Mouse (Mus musculus): ENCODE measurements around the gene Ntrk3. TPM values are rescaled to one million over a fixed set of nuclear protein-coding genes. Genes with fewer than 3 reads are reported as not detected.

Gene Ntrk3
- polyA plus RNA-seq, 1 experiment from 2014 or later = 27.0 TPM

- ATAC-seq (ENCODE audit: low FRiP score, low TSS enrichment) (no peak), DNase-seq (no peak)
- Histone ChIP-seq H3K4me3 (replicated peaks; ENCODE audit: low read depth, low read length) (no peak overlapping the region), H3K36me3 (ENCODE audit: control insufficient read depth, insufficient read depth, low read length) (no peaks in the 10 kb centered on the region), H3K4me1 (ENCODE audit: control insufficient read depth, insufficient read depth, low read length) (no peaks in the 10 kb centered on the region), H3K4me2 (ENCODE audit: low read length) (no peak overlapping the region), H3K9ac (replicated peaks; ENCODE audit: low read length) (no peak overlapping the region), H3K9me3 (ENCODE audit: control insufficient read depth, low read length) (no peaks in the 10 kb centered on the region), H3K27ac (replicated peaks; ENCODE audit: low read depth, low read length) (no peak overlapping the region), H3K27me3 (ENCODE audit: control insufficient read depth, insufficient read depth, low read length) (no peaks in the 10 kb centered on the region)
- 96% methylated on average over 4 of the region's 4 CpGs for WGBS
Measured at GRCm38 (mm10) chr7:78400219-78400618, 337.6 kb downstream of the Ntrk3 start.

GRCm38 (mm10) chr7:78398377-78398776, 339.4 kb downstream of the Ntrk3 start:
- no peaks in the 10 kb centered on the region for H3K4me1 ChIP-seq (ENCODE audit: control insufficient read depth, insufficient read depth, low read length)
- H3K27me3 ChIP-seq (ENCODE audit: control insufficient read depth, insufficient read depth, low read length) = no peaks in the 10 kb centered on the region
- no peak overlapping the region for H3K9ac ChIP-seq (replicated peaks; ENCODE audit: low read length)
- no peaks in the 10 kb centered on the region for H3K36me3 ChIP-seq (ENCODE audit: control insufficient read depth, insufficient read depth, low read length)
- DNase-seq (no peak), ATAC-seq (ENCODE audit: low FRiP score, low TSS enrichment) (no peak)
- H3K27ac ChIP-seq (replicated peaks; ENCODE audit: low read depth, low read length) = no peak overlapping the region
- no peaks in the 10 kb centered on the region for H3K9me3 ChIP-seq (ENCODE audit: control insufficient read depth, low read length)
- H3K4me2 ChIP-seq (ENCODE audit: low read length) = no peak overlapping the region
- H3K4me3 ChIP-seq (replicated peaks; ENCODE audit: low read depth, low read length) = no peak overlapping the region

- H3K4me1 ChIP-seq (ENCODE audit: control insufficient read depth, insufficient read depth, low read length) = no peaks in the 10 kb centered on the region
- H3K9ac ChIP-seq (replicated peaks; ENCODE audit: low read length) = no peak overlapping the region
- DNase-seq (no peak), ATAC-seq (ENCODE audit: low FRiP score, low TSS enrichment) (no peak)
- WGBS = 92% methylated on average over 4 of the region's 4 CpGs
- H3K36me3 ChIP-seq (ENCODE audit: control insufficient read depth, insufficient read depth, low read length) = no peaks in the 10 kb centered on the region
- H3K27me3 ChIP-seq (ENCODE audit: control insufficient read depth, insufficient read depth, low read length) = no peaks in the 10 kb centered on the region
- no peak overlapping the region for H3K4me3 ChIP-seq (replicated peaks; ENCODE audit: low read depth, low read length)
- H3K27ac ChIP-seq (replicated peaks; ENCODE audit: low read depth, low read length) = no peak overlapping the region
- no peaks in the 10 kb centered on the region for H3K9me3 ChIP-seq (ENCODE audit: control insufficient read depth, low read length)
- H3K4me2 ChIP-seq (ENCODE audit: low read length) = no peak overlapping the region
Measured at GRCm38 (mm10) chr7:78397215-78397614, 340.6 kb downstream of the Ntrk3 start.

GRCm38 (mm10) chr7:78390019-78390418, 347.8 kb downstream of the Ntrk3 start:
- 91% methylated on average over 3 of the region's 3 CpGs for WGBS
- no peaks in the 10 kb centered on the region for H3K9me3 ChIP-seq (ENCODE audit: control insufficient read depth, low read length)

GRCm38 (mm10) chr7:78388101-78388500, 349.7 kb downstream of the Ntrk3 start:
- peak; percentile 67 for DNase-seq
- ATAC-seq (ENCODE audit: low FRiP score, low TSS enrichment) = no peak
- Histone ChIP-seq H3K27ac (replicated peaks; ENCODE audit: low read depth, low read length) (no peak overlapping the region), H3K4me3 (replicated peaks; ENCODE audit: low read depth, low read length) (no peak overlapping the region), H3K9me3 (ENCODE audit: control insufficient read depth, low read length) (no peaks in the 10 kb centered on the region), H3K4me2 (ENCODE audit: low read length) (no peak overlapping the region), H3K4me1 (ENCODE audit: control insufficient read depth, insufficient read depth, low read length) (no peaks in the 10 kb centered on the region), H3K36me3 (ENCODE audit: control insufficient read depth, insufficient read depth, low read length) (no peaks in the 10 kb centered on the region), H3K27me3 (ENCODE audit: control insufficient read depth, insufficient read depth, low read length) (no peaks in the 10 kb centered on the region), H3K9ac (replicated peaks; ENCODE audit: low read length) (no peak overlapping the region)
- WGBS = 64% methylated on average over 5 of the region's 5 CpGs

More at GRCm38 (mm10) chr7:78390019-78390418, 347.8 kb downstream of the Ntrk3 start:
- Histone ChIP-seq H3K4me1 (ENCODE audit: control insufficient read depth, insufficient read depth, low read length) (no peaks in the 10 kb centered on the region), H3K27me3 (ENCODE audit: control insufficient read depth, insufficient read depth, low read length) (no peaks in the 10 kb centered on the region), H3K4me3 (replicated peaks; ENCODE audit: low read depth, low read length) (no peak overlapping the region), H3K36me3 (ENCODE audit: control insufficient read depth, insufficient read depth, low read length) (no peaks in the 10 kb centered on the region), H3K27ac (replicated peaks; ENCODE audit: low read depth, low read length) (no peak overlapping the region), H3K9ac (replicated peaks; ENCODE audit: low read length) (no peak overlapping the region), H3K4me2 (ENCODE audit: low read length) (no peak overlapping the region)
- no peak for DNase-seq
- ATAC-seq (ENCODE audit: low FRiP score, low TSS enrichment) = no peak

- WGBS = 69% methylated on average over 1 of the region's 1 CpGs
- H3K27ac ChIP-seq (replicated peaks; ENCODE audit: low read depth, low read length) = no peak overlapping the region
- DNase-seq = no peak
Measured at GRCm38 (mm10) chr7:78385971-78386370, 351.8 kb downstream of the Ntrk3 start.

GRCm38 (mm10) chr7:78384111-78384510, 353.7 kb downstream of the Ntrk3 start:
- no peak overlapping the region for H3K27ac ChIP-seq (replicated peaks; ENCODE audit: low read depth, low read length)

More at GRCm38 (mm10) chr7:78385971-78386370, 351.8 kb downstream of the Ntrk3 start:
- Histone ChIP-seq H3K4me2 (ENCODE audit: low read length) (no peak overlapping the region), H3K27me3 (ENCODE audit: control insufficient read depth, insufficient read depth, low read length) (no peaks in the 10 kb centered on the region), H3K4me1 (ENCODE audit: control insufficient read depth, insufficient read depth, low read length) (no peaks in the 10 kb centered on the region), H3K36me3 (ENCODE audit: control insufficient read depth, insufficient read depth, low read length) (no peaks in the 10 kb centered on the region), H3K9ac (replicated peaks; ENCODE audit: low read length) (no peak overlapping the region), H3K4me3 (replicated peaks; ENCODE audit: low read depth, low read length) (no peak overlapping the region), H3K9me3 (ENCODE audit: control insufficient read depth, low read length) (no peaks in the 10 kb centered on the region)
- no peak for ATAC-seq (ENCODE audit: low FRiP score, low TSS enrichment)

GRCm38 (mm10) chr7:78382126-78382525, 355.7 kb downstream of the Ntrk3 start:
- Histone ChIP-seq H3K4me3 (replicated peaks; ENCODE audit: low read depth, low read length) (no peak overlapping the region), H3K4me1 (ENCODE audit: control insufficient read depth, insufficient read depth, low read length) (no peaks in the 10 kb centered on the region), H3K27ac (replicated peaks; ENCODE audit: low read depth, low read length) (no peak overlapping the region), H3K9me3 (ENCODE audit: control insufficient read depth, low read length) (no peaks in the 10 kb centered on the region), H3K27me3 (ENCODE audit: control insufficient read depth, insufficient read depth, low read length) (no peaks in the 10 kb centered on the region), H3K36me3 (ENCODE audit: control insufficient read depth, insufficient read depth, low read length) (no peaks in the 10 kb centered on the region), H3K4me2 (ENCODE audit: low read length) (no peak overlapping the region), H3K9ac (replicated peaks; ENCODE audit: low read length) (no peak overlapping the region)
- ATAC-seq (ENCODE audit: low FRiP score, low TSS enrichment) (no peak), DNase-seq (no peak)
- WGBS = 28% methylated on average over 1 of the region's 1 CpGs

More at GRCm38 (mm10) chr7:78384111-78384510, 353.7 kb downstream of the Ntrk3 start:
- no peak overlapping the region for H3K4me2 ChIP-seq (ENCODE audit: low read length)
- H3K36me3 ChIP-seq (ENCODE audit: control insufficient read depth, insufficient read depth, low read length) = no peaks in the 10 kb centered on the region
- no peak overlapping the region for H3K9ac ChIP-seq (replicated peaks; ENCODE audit: low read length)
- no peaks in the 10 kb centered on the region for H3K27me3 ChIP-seq (ENCODE audit: control insufficient read depth, insufficient read depth, low read length)
- DNase-seq (no peak), ATAC-seq (ENCODE audit: low FRiP score, low TSS enrichment) (no peak)
- H3K9me3 ChIP-seq (ENCODE audit: control insufficient read depth, low read length) = no peaks in the 10 kb centered on the region
- no peak overlapping the region for H3K4me3 ChIP-seq (replicated peaks; ENCODE audit: low read depth, low read length)
- H3K4me1 ChIP-seq (ENCODE audit: control insufficient read depth, insufficient read depth, low read length) = no peaks in the 10 kb centered on the region

GRCm38 (mm10) chr7:78379784-78380183, 358.0 kb downstream of the Ntrk3 start:
- Histone ChIP-seq H3K27ac (replicated peaks; ENCODE audit: low read depth, low read length) (no peak overlapping the region), H3K9me3 (ENCODE audit: control insufficient read depth, low read length) (no peaks in the 10 kb centered on the region), H3K4me3 (replicated peaks; ENCODE audit: low read depth, low read length) (no peak overlapping the region), H3K36me3 (ENCODE audit: control insufficient read depth, insufficient read depth, low read length) (no peaks in the 10 kb centered on the region), H3K9ac (replicated peaks; ENCODE audit: low read length) (no peak overlapping the region), H3K4me2 (ENCODE audit: low read length) (no peak overlapping the region), H3K4me1 (ENCODE audit: control insufficient read depth, insufficient read depth, low read length) (no peaks in the 10 kb centered on the region), H3K27me3 (ENCODE audit: control insufficient read depth, insufficient read depth, low read length) (no peaks in the 10 kb centered on the region)
- WGBS = 99% methylated on average over 5 of the region's 5 CpGs
- no peak for ATAC-seq (ENCODE audit: low FRiP score, low TSS enrichment)
- DNase-seq = no peak

Measured in midbrain, embryonic 14.5 days (tissue).